Mouse (Mus musculus): ENCODE results near the gene Sfxn2.
A peak's percentile ranks its signal among the peaks of the same experiment; 100 is the strongest.

Gene Sfxn2

DNA sequence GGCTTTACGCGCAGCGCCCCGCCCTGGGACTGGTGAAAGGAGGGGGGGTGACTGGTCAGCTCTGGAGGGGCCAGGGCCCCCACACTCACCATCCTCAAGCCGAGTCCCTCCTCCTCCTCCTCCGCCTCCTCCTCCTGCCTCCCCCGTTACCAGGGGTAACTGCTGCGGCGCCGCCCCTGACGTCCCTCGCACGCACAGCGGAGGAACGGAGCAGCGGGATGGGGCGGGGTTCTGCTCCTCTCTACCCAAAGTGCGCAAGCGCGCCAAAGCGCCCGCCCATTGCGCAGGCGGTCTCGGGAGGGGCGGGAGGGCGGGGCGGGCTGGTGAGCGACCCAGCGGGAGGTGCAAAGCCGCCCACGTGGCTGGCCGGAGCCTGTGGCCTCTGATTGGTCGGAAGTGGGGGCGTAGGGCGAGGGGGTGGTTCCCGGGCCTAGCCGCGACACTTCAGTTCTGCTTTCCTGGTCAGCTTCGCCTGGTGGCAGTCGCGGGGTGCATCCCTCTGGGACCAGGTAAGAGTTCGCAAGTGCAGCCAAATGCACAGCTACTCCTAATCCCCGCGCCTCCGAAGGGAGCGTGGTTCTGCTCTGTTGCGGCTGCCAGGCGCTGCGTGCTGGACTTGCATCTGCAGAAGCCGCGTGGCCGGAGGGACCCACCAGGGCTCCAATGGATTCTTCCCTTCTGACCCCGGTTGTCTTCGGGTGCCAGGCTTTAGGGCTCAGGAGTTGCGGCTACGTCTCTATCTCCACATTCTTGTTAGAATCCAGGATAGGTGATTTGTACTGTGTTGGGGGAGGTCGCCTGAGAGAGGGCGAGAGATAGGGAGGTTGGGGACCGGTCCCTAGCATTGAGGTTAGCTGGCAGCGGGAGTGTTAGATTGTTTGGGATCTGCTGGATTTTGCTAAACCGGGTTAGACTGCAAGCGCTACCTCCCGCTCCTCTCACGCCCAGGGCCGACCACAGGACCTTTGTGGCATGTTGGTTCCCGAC, at the start of gene Sfxn2, which contains the start of gene Arl3:
Sfxn2 (plus strand) TSS at position 415 of the 987 bp plus-strand sequence.
Arl3 (minus strand) TSS at position 248 of the 987 bp plus-strand sequence.
- DNase-seq (ENCODE audit: low spot score) = peak; percentile 89

GRCm38 (mm10) chr19:46523480-46524151, 49.5 kb upstream of the Sfxn2 start:
- peak; percentile 74 for DNase-seq (ENCODE audit: low spot score)

- no peak for DNase-seq (ENCODE audit: low spot score)
Measured at GRCm38 (mm10) chr19:46524152-46524544, 49.0 kb upstream of the Sfxn2 start.

- no peak for DNase-seq (ENCODE audit: low spot score)
Measured at GRCm38 (mm10) chr19:46524601-46525321, 48.4 kb upstream of the Sfxn2 start.

DNA sequence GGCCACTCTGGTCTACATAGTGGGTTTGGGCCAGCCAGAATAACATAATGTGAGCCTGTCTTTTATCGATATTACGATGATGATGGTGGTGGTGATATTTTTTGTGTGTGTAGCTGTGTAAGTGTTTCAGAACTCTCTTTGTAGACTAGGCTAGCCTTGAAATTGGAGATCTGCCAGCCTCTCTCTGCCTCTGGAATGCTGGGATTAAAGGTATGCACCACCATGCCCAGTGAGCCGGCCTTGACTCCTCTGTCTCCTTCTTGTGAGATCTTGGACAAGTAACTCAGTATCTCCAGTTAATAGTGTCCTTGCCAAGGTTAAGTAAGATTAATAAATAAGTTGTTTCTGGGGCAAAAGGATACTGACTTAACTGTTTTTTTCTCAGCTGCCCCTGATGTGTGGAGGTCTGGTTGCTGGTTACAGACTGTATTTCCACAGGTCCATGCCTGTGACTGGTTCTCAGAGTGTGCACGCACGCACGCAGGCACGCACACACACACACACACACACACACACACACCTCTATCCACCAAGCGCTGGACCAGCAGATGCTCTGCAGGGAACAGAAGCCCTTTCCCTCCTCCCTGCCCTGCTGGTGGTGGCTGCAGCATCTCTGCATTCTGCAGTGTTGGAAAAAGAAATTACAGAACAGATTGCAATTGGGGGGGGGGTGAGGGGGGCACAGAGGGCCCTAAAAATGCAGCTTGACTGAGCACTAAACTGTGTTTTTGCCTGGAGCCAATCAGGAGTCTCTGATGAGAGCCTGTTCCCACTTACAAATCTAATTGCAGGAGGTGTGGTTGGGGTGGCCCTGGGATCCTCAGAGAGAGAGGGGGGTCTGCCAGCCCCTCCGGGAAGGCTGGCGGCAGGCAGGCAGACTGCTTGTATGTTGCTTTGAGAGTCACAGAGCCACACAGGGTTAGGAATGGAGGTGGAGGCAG, 47.2 kb upstream of the Sfxn2 start:
- no peak for DNase-seq (ENCODE audit: low spot score)

DNA sequence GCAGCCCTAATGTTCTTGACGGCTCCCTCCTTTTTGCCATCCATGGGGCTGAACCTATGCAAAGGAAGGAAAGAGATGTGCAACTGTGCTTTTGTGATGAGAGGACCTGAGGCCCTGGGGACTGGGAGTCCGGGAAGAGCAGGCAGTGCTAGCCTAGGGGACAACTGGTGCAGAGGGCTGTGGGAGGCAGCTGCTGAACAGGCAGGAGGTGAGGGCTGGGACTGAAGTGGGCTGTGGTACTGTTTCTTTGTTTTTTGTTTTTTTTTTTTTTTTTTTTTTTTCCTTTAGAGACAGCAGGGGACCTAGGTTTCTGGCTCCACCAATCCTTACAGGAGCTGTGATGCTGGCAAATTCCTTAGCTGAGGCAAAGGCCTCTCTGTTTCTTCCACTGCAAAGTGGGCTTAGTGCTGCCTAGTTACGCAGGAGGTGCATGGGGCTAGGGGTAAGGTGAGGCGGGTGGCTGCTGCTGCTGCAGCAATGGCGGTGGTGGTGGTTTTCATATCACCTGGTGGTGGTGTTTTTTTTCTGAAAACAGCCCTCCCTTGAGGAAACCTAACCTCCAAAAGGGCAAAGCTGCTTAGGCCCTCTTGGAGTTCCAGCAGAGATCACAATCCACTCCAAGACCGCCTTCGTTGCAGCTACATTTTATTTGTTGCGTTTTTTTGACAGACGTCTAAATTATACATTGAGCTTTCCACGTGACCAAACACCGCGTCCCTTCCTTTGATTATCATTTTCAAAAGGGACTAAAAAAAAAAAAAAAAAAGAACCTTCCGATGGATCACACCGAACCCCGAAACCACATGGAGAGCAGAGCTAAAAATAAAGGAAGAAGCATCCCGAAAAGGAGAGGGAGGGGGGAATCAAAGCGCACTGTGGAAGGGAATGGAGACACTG, 45.3 kb upstream of the Sfxn2 start:
- no peak for DNase-seq (ENCODE audit: low spot score)

DNA sequence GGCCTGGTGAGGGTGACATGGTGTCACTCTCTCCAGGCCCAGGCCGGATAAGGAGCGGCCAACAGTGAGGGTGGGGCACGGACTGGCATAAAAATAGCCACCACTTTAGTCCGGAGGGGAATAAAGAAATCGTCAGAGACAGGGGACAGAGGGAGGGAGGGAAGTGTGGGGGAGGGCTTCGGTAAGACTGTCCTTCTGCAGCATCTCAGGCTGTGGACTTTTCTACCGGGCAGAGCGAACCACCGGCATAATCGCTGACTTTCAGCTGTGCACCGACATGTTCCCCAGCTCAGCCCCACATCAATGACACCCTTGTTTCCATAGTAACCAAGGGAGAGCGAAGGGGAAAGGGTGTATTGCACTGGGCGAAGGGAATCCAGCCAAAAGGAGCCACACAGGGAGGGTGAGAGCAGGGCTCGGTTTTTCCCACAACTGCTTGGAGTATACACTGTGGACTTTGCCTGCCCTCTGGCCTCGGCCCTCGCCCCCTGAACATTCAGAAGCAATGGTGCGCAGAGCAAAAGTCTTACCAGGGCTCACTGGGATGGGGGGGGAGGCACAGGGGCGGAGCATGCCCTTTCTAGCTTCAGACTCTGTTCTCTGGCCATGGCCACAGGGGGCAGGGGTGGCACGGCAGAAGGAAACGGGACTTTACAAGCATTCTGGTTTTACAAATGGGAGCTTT, 44.5 kb upstream of the Sfxn2 start:
- no peak for DNase-seq (ENCODE audit: low spot score)

DNA sequence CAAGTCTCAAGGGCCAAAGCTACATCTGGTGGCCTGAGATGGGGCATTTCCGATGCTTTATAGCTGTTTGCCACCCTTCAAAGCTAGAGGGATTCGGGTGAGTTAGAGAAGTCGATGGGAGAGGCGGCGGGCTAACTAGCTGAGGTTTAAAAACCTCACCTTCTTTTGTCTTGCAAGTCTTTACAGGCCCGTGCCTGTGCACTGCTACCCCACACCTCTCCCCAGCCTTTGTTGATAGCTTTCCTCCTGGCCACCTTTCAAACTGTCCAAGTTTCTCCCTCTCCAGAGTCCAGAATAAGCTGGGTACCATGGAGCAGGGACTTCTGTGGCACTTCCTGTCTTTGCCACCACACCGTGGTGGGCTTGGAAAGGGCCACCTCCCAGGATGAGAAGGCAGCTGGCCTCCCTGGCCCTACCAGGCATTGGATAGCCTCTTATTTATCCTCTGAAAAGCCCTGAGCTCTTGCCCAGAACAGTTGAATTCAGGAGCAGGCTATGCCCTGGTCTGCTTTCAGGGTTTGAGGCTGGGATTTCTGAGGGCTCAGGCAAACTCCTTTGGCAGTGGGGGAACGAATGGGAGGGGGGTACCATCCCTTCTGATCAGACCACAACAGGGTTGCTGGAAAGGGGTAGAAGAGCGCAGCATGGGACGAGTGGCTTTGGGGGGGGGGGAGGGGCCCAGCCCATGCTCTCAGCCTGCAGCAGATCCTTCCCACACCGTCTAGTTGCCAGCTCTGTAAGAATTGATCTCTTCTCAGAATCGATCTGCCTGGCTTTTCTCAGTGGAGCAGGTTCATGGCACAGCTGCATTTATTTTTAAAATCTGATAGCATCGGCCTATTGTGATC, 43.3 kb upstream of the Sfxn2 start:
- no peak for DNase-seq (ENCODE audit: low spot score)

- DNase-seq (ENCODE audit: low spot score) = no peak
Measured at GRCm38 (mm10) chr19:46530449-46530990, 42.6 kb upstream of the Sfxn2 start.

DNA sequence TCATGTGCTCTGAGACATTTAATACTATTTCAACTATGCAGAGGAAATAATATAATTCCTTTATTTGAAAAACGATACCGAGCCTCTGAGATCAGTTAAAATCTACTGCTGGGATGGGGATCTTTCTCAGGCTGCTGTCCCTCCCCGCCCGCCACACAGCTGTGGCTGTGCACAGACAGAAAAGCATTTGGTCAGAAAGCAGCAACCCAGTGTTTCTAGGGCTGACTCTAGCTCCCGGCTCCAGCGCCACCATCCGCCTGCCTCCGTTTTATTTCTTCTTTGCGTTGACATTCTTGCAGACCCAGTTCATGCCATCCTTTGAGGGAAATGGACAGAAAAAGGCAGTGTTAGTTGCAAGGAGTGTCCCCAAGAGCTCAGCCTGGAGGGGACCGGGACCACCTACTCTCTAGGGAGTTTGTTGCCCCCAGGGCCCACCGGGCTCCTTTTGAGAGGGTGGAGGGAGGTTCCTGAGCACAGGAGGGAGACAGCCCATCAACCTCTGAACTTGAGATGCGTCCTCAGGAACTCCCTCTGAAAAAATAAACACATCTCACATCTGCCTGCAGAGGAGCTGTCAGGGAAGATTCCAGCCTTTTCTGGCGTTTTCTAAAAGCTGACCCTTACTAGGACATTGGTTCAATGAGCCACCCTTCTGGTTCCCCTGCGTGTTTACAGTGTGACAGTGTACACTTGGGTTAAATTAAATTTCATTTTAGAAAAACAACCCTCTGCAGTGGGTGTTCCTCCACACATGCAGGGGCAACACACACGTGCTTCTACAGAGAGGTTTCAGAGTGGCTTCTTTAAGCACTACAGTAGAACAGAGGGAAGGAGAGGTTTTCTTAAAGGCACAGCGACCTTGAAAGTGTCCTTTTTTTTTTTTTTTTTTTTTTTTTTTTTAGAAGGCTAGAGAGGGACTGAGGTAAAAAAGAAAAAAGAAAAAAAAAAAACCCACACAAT, 41.8 kb upstream of the Sfxn2 start:
- DNase-seq (ENCODE audit: low spot score) = no peak

DNA sequence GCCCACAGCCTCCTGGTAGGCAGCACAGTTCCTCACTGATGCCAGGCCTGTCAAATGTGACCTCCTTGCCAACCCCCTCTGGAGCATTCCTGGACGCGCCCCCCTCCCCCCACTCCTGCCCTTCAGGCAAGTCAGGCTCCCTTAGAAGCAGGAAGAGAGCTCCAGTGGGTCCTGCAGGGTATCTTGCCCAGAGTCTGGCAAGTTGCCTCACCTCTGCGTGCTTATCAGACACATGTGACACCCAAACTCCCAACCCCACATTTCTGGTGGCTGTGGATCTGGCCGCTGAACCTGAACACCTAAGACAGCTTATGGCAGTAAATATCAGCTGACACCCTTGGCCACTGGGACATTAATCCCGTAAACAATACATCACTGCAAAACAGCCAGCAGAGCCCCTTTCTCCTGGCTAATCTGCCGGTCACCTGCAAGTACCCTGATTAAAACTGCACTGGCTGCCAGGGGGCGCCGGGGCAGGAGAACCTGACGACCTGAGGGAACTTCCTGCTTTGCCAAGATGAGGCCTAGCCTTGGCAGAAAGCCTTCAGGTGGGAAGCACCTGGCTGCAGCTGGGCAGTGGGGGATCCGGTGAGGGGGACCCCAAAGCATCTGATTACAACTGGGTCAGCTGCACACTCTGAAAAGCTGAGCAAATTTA, 41.0 kb upstream of the Sfxn2 start:
- no peak for DNase-seq (ENCODE audit: low spot score)

DNA sequence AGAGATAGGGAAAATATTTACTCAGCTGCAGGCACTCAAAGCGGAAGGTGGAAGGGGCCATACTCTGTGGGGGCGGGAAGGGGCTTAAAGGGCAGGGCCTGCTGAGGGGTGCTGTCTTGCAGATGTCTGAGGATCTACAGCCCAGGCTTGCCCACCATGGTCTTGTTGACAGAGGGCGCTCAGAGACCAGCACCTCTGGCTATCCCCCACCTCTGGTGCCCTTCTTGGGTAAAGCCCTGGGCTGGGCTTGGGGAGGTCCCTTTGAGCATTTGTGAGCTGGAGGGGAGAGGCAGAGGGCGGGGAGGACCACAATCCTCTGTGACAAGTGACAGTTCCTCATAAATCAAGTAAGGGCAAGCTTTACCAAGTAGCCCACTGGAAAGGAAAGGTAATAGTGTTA, 40.1 kb upstream of the Sfxn2 start:
- DNase-seq (ENCODE audit: low spot score) = no peak

GRCm38 (mm10) chr19:46533525-46533924, 39.6 kb upstream of the Sfxn2 start:
- DNase-seq (ENCODE audit: low spot score) = no peak

DNA sequence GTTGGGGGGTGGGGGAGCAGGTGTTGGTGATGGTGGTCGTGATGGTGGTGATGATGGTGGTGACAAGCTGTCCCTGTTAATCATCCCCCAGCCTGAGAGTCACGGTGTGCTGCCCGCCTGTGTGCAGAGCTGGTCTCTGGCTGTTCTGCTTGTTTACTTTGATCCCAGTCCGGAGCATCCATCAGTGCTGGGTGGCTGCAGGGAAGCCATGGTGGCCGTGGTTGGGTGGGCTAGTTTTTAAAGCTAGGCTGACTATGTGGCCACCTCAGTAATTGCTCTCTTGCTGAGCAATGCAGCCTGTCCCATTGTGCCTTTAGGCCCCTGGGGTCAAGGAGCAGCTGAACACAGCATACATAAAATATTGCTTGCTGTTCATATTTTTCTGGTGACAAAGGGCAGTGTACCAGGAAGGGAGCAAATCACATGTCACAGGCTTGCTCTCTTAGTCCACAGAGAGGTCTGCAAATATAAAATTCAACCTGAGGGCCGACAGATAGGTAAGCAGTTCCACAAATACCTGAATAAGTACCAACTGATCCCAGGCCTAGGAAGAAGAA, 38.5 kb upstream of the Sfxn2 start:
- no peak for DNase-seq (ENCODE audit: low spot score)

GRCm38 (mm10) chr19:46537357-46537756, 35.8 kb upstream of the Sfxn2 start:
- DNase-seq (ENCODE audit: low spot score) = no peak

- DNase-seq (ENCODE audit: low spot score) = no peak
Measured at GRCm38 (mm10) chr19:46538213-46538612, 35.0 kb upstream of the Sfxn2 start.
